Mouse (Mus musculus): ENCODE data around the gene Pdia3. TPM values are rescaled to one million over a fixed set of nuclear protein-coding genes. Genes with fewer than 3 reads are reported as not detected.
A peak's percentile ranks its signal among the peaks of the same experiment; 100 is the strongest.
"Not testable (repeated sequence)": the region's sequence is repeated elsewhere in the genome, so short reads cannot be mapped to it uniquely, and the experiment has no call there.

The Pdia3 gene
- total RNA-seq, 4 experiments from 2014 or later, result 426 to 490 (median 434) TPM

GRCm38 (mm10) chr2:121443068-121443349 lies 29.4 kb downstream of the Pdia3 start:
- no peak for DNase-seq

- DNase-seq, result no peak
Observed at GRCm38 (mm10) chr2:121444178-121444577, 30.6 kb downstream of the Pdia3 start, which contains the start of gene Ell3. TSS of gene Ell3 (minus strand) at chr2:121444278.

GRCm38 (mm10) chr2:121445117-121445516 lies 31.5 kb downstream of the Pdia3 start:
- DNase-seq, result no peak

GRCm38 (mm10) chr2:121446506-121446905 lies 32.9 kb downstream of the Pdia3 start:
- no peak for DNase-seq

GRCm38 (mm10) chr2:121447006-121447405 lies 33.4 kb downstream of the Pdia3 start:
- DNase-seq, result no peak

GRCm38 (mm10) chr2:121448136-121448535 lies 34.6 kb downstream of the Pdia3 start:
- no peak for DNase-seq

- peak; percentile 100 for DNase-seq
Observed at GRCm38 (mm10) chr2:121448739-121449535, 35.4 kb downstream of the Pdia3 start, which contains the start of gene Serf2. TSS of gene Serf2 (plus strand) at chr2:121449195.

- peak; percentile 33 for DNase-seq
Observed at GRCm38 (mm10) chr2:121449545-121450011, 36.0 kb downstream of the Pdia3 start.

- peak; percentile 31 for DNase-seq
Observed at GRCm38 (mm10) chr2:121450093-121450492, 36.5 kb downstream of the Pdia3 start.

GRCm38 (mm10) chr2:121452361-121452760 lies 38.8 kb downstream of the Pdia3 start:
- no peak for DNase-seq

GRCm38 (mm10) chr2:121452990-121453389 lies 39.4 kb downstream of the Pdia3 start, which contains the start of gene Hypk:
TSS of gene Hypk (plus strand) at chr2:121453290.
- no peak for DNase-seq

GRCm38 (mm10) chr2:121453917-121454316 lies 40.3 kb downstream of the Pdia3 start:
- DNase-seq, result no peak

- DNase-seq, result no peak
Observed at GRCm38 (mm10) chr2:121455534-121455933, 42.0 kb downstream of the Pdia3 start.

GRCm38 (mm10) chr2:121456692-121457642 lies 43.4 kb downstream of the Pdia3 start, which contains the start of gene Serinc4:
TSS of gene Serinc4 (minus strand) at chr2:121456781.
- peak; percentile 81 for DNase-seq

- DNase-seq, result no peak
Observed at GRCm38 (mm10) chr2:121460071-121460470, 46.5 kb downstream of the Pdia3 start.

GRCm38 (mm10) chr2:121468982-121469381 lies 55.4 kb downstream of the Pdia3 start:
- not testable (repeated sequence) for DNase-seq

GRCm38 (mm10) chr2:121472783-121473182 lies 59.2 kb downstream of the Pdia3 start:
- DNase-seq, result not testable (repeated sequence)

GRCm38 (mm10) chr2:121473301-121474179 lies 60.0 kb downstream of the Pdia3 start, which contains the start of gene Mfap1b:
TSS of gene Mfap1b (minus strand) at chr2:121474067.
- peak; percentile 76 for DNase-seq

GRCm38 (mm10) chr2:121474180-121474535 lies 60.6 kb downstream of the Pdia3 start:
- no peak for DNase-seq

- DNase-seq, result not testable (repeated sequence)
Observed at GRCm38 (mm10) chr2:121475306-121475705, 61.7 kb downstream of the Pdia3 start.

GRCm38 (mm10) chr2:121477491-121478266 lies 64.1 kb downstream of the Pdia3 start:
- DNase-seq, result no peak

All from adrenal gland, adult 8-10 months (tissue).